ENCODE assay signal across 8 mouse cellular contexts in the genomic region with DNA sequence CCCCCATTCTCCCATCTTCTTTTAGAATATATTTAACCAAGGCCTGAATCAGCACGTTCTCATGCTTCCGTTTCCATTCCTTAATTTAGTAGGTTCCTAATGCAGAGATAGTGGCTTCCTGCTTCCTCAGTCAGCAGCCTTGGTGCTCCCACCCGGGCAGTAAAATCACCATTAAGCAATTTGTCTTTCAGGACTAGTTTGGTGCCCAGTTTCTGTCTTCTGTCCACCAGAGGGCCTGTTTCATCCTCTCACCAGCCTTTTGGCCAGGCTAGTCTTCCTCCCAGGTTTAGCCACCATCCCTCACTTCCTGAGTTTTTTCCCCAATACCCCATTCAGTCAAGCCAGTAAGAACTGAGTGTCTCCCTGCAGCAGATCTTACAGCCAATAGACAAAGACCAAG.
DNase-seq lines count a peak whose midpoint lies in the region; ATAC-seq and TF ChIP-seq lines count a peak whose summit lies in the region.

No protein-coding gene starts in this region.

- 30% methylated on average over 3 of the region's 3 CpGs for WGBS in heart, adult 2 months
- 47% methylated on average over 3 of the region's 3 CpGs for WGBS in heart, embryonic 12.5 days

- H3K9ac ChIP-seq in heart, adult 2 months (ENCODE audit: low read depth, low read length): no peak overlapping the region
- no peak overlapping the region for H3K9ac ChIP-seq in heart, embryonic 12.5 days

- peaks cover 1% of the 10 kb centered on the region; the same call in 1 of the 2 replicates for H3K4me1 ChIP-seq in heart, adult 2 months (ENCODE audit: control insufficient read depth, insufficient read depth, low read length)
- no peaks in the 10 kb centered on the region for H3K4me1 ChIP-seq in heart, embryonic 12.5 days (replicated peaks)

- H3K27ac ChIP-seq in heart, adult 2 months: no peak overlapping the region
- H3K27ac ChIP-seq in heart, embryonic 12.5 days (ENCODE audit: poor library complexity, severe bottlenecking): no peak overlapping the region

- no peaks in the 10 kb centered on the region for H3K36me3 ChIP-seq in heart, adult 2 months (ENCODE audit: control insufficient read depth, insufficient read depth, low read length)
- peaks cover 38% of the 10 kb centered on the region for H3K36me3 ChIP-seq in heart, embryonic 12.5 days

- no peak for TF ChIP-seq POLR2A in heart, adult 2 months (IDR thresholded peaks at IDR 0.05; ENCODE audit: insufficient read depth, low read depth, low read length)

- H3K27me3 ChIP-seq in heart, adult 2 months (ENCODE audit: control insufficient read depth, insufficient read depth, low read length): no peaks in the 10 kb centered on the region
- H3K27me3 ChIP-seq in heart, embryonic 12.5 days (replicated peaks): no peaks in the 10 kb centered on the region

- ATAC-seq in heart, embryonic 12.5 days (ENCODE audit: insufficient number of reproducible peaks, low FRiP score): no peak

- intact Hi-C loops in heart, adult 2 months (cut with DNase I): loop anchor here (5.0 kb wide), 2 partner anchors 40 to 115 kb away; no protein-coding TSS in a partner anchor

- no peak for TF ChIP-seq EP300 in heart, adult 2 months (IDR thresholded peaks at IDR 0.05; ENCODE audit: insufficient read depth, low read depth, low read length)

- TF ChIP-seq CTCF in heart, adult 2 months (IDR thresholded peaks at IDR 0.05): peak; percentile 56

- H3K9me3 ChIP-seq in heart, embryonic 12.5 days (replicated peaks): no peaks in the 10 kb centered on the region

- peak in 1 of 2 experiments; percentile 21 for DNase-seq in heart, adult 2 months
- DNase-seq in urinary bladder, postnatal 14 days (ENCODE audit: low spot score): peak; percentile 24
- no peak for DNase-seq in urinary bladder, adult 18-20 months (ENCODE audit: low spot score in 2 of 2)
- peak; percentile 34 to 47 for DNase-seq in kidney, postnatal 4 days
- no peak for DNase-seq in spleen, postnatal 36 days (ENCODE audit: low spot score in 2 of 2)
- no peak for DNase-seq in gastrocnemius, postnatal 25 days
- no peak for DNase-seq in gastrocnemius, postnatal 10 days

- no peaks in the 10 kb centered on the region for H3K79me2 ChIP-seq in heart, adult 2 months (replicated peaks; ENCODE audit: control insufficient read depth, insufficient read depth, low read length)

- no peak overlapping the region for H3K4me2 ChIP-seq in heart, embryonic 12.5 days

- H3K4me3 ChIP-seq in heart, adult 2 months: no peak overlapping the region
- no peak overlapping the region for H3K4me3 ChIP-seq in heart, embryonic 12.5 days

Comparison
In these comparisons a context has a peak if more than half of its experiments do, and no peak if none do; other contexts are left out.
1. DNase-seq: peak in urinary bladder, postnatal 14 days (single experiment) and kidney, postnatal 4 days (2 of 2); none in urinary bladder, adult 18-20 months (0 of 2), spleen, postnatal 36 days (0 of 2), gastrocnemius, postnatal 25 days (single experiment) and gastrocnemius, postnatal 10 days (single experiment).